Mouse (Mus musculus) kidney, postnatal 0 days (tissue): ENCODE results near the gene Agrn. TPM values are rescaled to one million over a fixed set of nuclear protein-coding genes. Genes with fewer than 3 reads are reported as not detected.

Experiments
- ATAC-seq: fragments of 200-750 bp; cut with Nextera tagmentation; replicated peaks from 2 replicates; pipeline ENCODE4 v1.8.0; 2017; ENCODE audit warnings: low read depth, moderate number of reproducible peaks, moderate TSS enrichment, moderate library complexity; ENCODE audit not compliant: low FRiP score
- DNase-seq: peaks from one replicate; pipeline ENCODE4 v3.0.0-alpha.2; 2016; ENCODE audit warnings: low spot score
- H3K27ac ChIP-seq: fragments of 300-500 bp; sonication (generic); 2 replicates; pipeline ENCODE4 v1.5.1; 2014; ENCODE audit warnings: mild to moderate bottlenecking
- H3K27me3 ChIP-seq: fragments of 300-500 bp; sonication (generic); 2 replicates; pipeline ENCODE4 v1.6.1; 2014; ENCODE audit warnings: low read length, mixed read lengths; ENCODE audit not compliant: insufficient read depth
- H3K36me3 ChIP-seq: fragments of 300-500 bp; sonication (generic); 2 replicates; pipeline ENCODE4 v1.6.1; 2014; ENCODE audit warnings: low read length, mixed read lengths; ENCODE audit not compliant: insufficient read depth
- H3K4me1 ChIP-seq: fragments of 300-500 bp; sonication (generic); replicated peaks from 2 replicates; pipeline ENCODE4 v1.6.1; 2014; ENCODE audit warnings: antibody characterized with exemption, low read length, mixed read lengths; ENCODE audit not compliant: insufficient read depth
- H3K4me2 ChIP-seq: fragments of 300-500 bp; sonication (generic); 2 replicates; pipeline ENCODE4 v1.6.1; 2014; ENCODE audit warnings: mild to moderate bottlenecking, low read length, moderate library complexity, mixed read lengths
- H3K4me3 ChIP-seq: fragments of 300-500 bp; sonication (generic); replicated peaks from 2 replicates; pipeline ENCODE4 v1.5.1; 2014; ENCODE audit warnings: low read depth, low read length
- H3K9ac ChIP-seq: fragments of 300-500 bp; sonication (generic); 2 replicates; pipeline ENCODE4 v1.6.1; 2014; ENCODE audit warnings: low read depth, low read length
- H3K9me3 ChIP-seq: fragments of 300-500 bp; sonication (generic); replicated peaks from 2 replicates; pipeline ENCODE4 v1.6.1; 2016; ENCODE audit warnings: low read length, inconsistent platforms, mixed read lengths
- CTCF ChIP-seq: IDR thresholded peaks from 2 replicates; pipeline ENCODE4 v1.5.1; 2016; ENCODE audit warnings: antibody characterized with exemption, low read depth, mild to moderate bottlenecking, moderate library complexity
- WGBS: fragments of 180-500 bp; shearing (Covaris S2); extraction: QIAGEN DNeasy Blood & Tissue Kit; methylation state at CpG from one replicate; pipeline ENCODE4 v1.1.7; 2014; 5-methylcytosine and 5-hydroxymethylcytosine counted together
- polyA plus RNA-seq: library from polyadenylated mRNA; unstranded; fragments of >200 nt; fragmentation: Nextera tagmentation; extraction: Ambion mirVana; gene quantifications from 2 replicates; pipeline ENCODE4 v1.2.1, GENCODE M21; 2015

The Agrn gene
- polyA plus RNA-seq, 1 experiment from 2014 or later = 76.5 TPM

DNA sequence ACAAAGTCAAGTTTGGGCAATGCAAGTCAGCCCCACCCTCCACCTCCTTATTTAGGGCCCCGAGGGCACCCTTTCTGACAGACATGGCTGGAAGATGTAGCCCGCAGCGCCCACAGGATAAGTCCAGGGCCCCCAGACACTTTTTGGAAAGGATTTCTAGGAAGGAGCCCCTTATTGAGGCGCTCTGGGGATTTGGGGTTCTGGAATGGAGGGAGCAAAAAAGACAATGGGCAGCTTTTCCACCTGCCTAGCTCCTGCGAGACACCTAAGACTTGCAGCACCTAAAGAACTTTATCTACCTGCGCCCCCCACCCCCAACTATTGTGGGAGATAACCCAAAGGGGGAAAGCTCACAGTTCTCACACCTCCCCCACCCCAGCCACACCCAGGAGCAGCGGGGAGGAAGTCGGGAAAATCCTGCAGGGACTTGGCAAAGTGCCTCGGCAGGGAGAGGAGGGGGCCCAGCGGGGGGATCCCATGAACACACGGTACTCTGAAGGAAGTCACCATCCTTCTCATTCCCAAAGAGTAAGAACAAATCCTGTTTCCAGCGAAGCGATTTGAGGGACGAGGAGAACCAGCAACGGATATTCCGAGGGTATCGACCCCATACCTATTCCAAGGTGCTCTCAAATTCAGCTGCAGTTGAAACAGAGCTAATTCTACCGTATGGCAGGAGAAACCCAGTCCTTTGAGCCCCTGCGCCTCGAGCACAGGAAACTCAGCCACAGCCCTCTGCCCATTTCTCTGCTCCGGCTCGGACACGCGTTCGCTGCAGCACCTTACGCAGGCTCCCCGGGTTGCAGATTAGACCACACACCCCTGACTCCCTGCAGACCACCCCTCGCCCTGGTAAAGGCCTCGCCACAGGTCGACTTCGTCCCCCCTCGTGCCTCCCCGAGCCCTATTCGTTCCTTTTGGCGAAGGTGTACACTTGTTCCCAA is 1.1 kb downstream of the Agrn start:
- WGBS = 5% methylated on average over 35 of the region's 35 CpGs

DNA sequence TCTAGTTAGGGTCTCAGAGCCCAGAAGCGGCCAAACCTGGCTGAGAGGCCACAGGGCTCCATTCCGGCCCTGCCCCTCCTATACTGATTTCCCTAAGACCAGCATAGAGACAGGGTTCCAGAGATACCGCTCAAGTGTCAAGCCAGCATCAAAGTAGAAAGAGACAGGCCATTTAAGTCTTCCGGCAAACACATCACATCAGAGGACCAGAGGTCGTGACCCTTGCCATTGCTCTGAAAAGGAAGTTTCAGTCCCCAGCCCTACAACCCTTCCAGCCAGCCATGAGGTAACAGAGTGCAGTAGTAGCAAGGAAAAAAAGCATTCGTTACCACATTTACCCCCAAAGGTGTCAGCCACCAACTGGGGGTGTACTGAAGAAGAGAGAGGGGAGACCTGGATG is 2.9 kb downstream of the Agrn start:
- Histone ChIP-seq H3K4me1 (peaks cover 56% of the 10 kb centered on the region), H3K9ac (no peak overlapping the region), H3K9me3 (no peaks in the 10 kb centered on the region), H3K27ac (peak overlapping the region; percentile 93; the same call in 1 of the 2 replicates), H3K27me3 (no peaks in the 10 kb centered on the region), H3K4me3 (no peak overlapping the region), H3K4me2 (0 out of 2 replicates have a peak overlapping the region, but pooled peaks have one; percentile 6), H3K36me3 (peaks cover 16% of the 10 kb centered on the region; the same call in 1 of the 2 replicates)
- no peak for DNase-seq
- TF ChIP-seq CTCF = no peak
- ATAC-seq = no peak
- 45% methylated on average over 6 of the region's 6 CpGs for WGBS

More for the DNA sequence above, 1.1 kb downstream of the Agrn start:
- Histone ChIP-seq H3K4me2 (peak overlapping the region; percentile 96), H3K36me3 (0 out of 2 replicates have a peak, but pooled peaks cover 10% of the 10 kb centered on the region), H3K4me3 (peak overlapping the region; percentile 96), H3K9me3 (no peaks in the 10 kb centered on the region), H3K9ac (peak overlapping the region; percentile 90), H3K27me3 (no peaks in the 10 kb centered on the region), H3K4me1 (peaks cover 40% of the 10 kb centered on the region), H3K27ac (peak overlapping the region; percentile 86)
- no peak for TF ChIP-seq CTCF
- ATAC-seq (no peak), DNase-seq (peak; percentile 74)

DNA sequence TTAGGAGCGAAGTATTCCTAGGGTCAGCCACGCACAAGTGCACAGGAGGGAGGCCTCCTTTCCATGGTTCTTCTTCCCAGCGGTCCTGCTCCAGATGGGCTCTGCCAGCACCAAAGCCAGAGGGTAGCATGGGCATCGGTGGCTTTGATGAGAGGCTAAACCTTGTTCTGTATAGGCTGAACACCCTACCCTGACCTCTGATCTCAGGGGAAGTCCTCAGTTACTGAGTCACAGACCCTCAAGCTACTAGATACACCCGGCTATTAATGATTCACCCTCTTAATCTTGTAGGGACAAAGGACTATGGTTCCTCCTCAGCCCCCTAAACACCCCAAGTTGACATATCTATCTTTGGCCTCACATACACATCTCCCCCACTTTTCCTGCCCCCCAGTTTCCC is 3.4 kb downstream of the Agrn start:
- H3K9me3 ChIP-seq = no peaks in the 10 kb centered on the region
- H3K27ac ChIP-seq = peak overlapping the region; percentile 93
- TF ChIP-seq CTCF = no peak
- H3K9ac ChIP-seq = 0 out of 2 replicates have a peak overlapping the region, but pooled peaks have one; percentile 18
- H3K27me3 ChIP-seq = no peaks in the 10 kb centered on the region
- H3K4me3 ChIP-seq = no peak overlapping the region
- no peak for DNase-seq
- ATAC-seq = no peak
- H3K36me3 ChIP-seq = peaks cover 16% of the 10 kb centered on the region; the same call in 1 of the 2 replicates
- H3K4me2 ChIP-seq = peak overlapping the region; percentile 39
- peaks cover 61% of the 10 kb centered on the region for H3K4me1 ChIP-seq
- 65% methylated on average over 5 of the region's 5 CpGs for WGBS

DNA sequence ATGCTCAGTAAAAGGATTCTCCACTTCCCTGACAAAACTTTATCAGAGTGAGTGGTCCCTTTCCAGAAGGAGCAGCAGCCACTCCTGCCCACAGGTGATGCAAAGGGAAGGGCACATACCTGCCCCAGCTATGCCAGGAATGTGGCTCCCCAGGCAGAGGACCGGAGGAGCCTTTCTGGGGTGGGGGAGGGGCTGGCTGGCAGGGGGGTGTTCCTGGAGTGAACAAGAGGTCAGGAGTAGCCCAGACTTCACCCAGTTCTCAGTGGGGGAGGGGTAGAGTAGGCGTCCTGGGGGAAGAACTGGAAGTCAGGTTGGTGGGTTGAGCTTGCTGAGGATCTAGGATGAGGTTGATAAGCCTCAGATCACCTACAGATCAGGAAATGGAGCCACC is 4.1 kb downstream of the Agrn start:
- H3K9me3 ChIP-seq = no peaks in the 10 kb centered on the region
- no peaks in the 10 kb centered on the region for H3K27me3 ChIP-seq
- H3K4me3 ChIP-seq = no peak overlapping the region
- H3K36me3 ChIP-seq = peaks cover 16% of the 10 kb centered on the region; the same call in 1 of the 2 replicates
- TF ChIP-seq CTCF = no peak
- peak overlapping the region; percentile 39 for H3K4me2 ChIP-seq
- H3K27ac ChIP-seq = peak overlapping the region; percentile 93
- H3K9ac ChIP-seq = 0 out of 2 replicates have a peak overlapping the region, but pooled peaks have one; percentile 27
- H3K4me1 ChIP-seq = peaks cover 65% of the 10 kb centered on the region
- DNase-seq (no peak), ATAC-seq (no peak)
- WGBS = 8% methylated on average over 2 of the region's 2 CpGs

DNA sequence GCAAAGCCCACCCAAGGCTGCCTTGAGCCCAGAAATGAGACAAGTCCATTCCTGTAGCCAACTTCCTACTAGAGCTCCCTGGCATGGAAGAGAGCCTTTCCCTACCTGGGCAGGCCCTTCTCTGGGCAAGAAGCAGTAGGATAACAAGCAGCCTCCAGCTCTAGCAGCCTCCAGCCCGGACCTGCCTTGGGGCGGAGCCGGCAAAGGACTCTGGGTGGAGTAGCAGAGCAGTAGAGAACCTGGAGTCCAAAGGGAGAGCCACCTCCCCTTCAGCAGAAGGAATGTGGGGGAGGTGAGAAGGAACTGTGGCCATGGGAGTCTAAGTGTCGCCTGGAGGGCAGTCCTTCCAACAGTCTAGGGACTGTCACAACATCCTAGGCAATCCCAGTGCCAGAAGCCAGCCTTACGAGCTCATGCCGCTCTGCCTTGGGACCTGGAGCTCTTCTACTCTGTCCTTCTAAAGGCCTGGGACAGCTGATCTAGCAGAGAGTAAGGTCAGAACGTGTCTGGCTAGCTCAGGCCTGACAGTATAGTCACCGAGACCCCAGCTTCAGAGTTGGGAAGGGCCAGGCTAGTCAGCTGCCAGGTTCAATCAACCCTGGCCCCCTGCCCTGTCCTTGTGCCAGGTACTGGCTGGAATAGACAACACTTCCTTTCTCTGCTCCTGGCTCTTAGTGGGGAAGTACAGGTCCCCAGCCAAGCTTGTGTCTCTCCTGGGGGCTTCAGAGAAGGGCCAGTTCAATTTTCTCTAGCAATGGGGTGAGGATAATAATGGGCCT is 4.7 kb downstream of the Agrn start:
- no peak for TF ChIP-seq CTCF
- Histone ChIP-seq H3K9ac (0 out of 2 replicates have a peak overlapping the region, but pooled peaks have one; percentile 27), H3K27ac (peak overlapping the region; percentile 93), H3K4me3 (no peak overlapping the region), H3K4me1 (peaks cover 65% of the 10 kb centered on the region), H3K36me3 (peaks cover 16% of the 10 kb centered on the region; the same call in 1 of the 2 replicates), H3K4me2 (peak overlapping the region; percentile 39), H3K9me3 (no peaks in the 10 kb centered on the region), H3K27me3 (no peaks in the 10 kb centered on the region)
- DNase-seq (peak; percentile 72), ATAC-seq (peak; percentile 49)
- WGBS = 35% methylated on average over 8 of the region's 8 CpGs
